Mouse (Mus musculus) limb, embryonic 14.5 days (tissue): ENCODE data around the gene Pdlim5. TPM values are rescaled to one million over a fixed set of nuclear protein-coding genes. Genes with fewer than 3 reads are reported as not detected.
A peak's percentile ranks its signal among the peaks of the same experiment; 100 is the strongest.

Source experiments
- ATAC-seq: fragments of 200-750 bp; cut with Nextera tagmentation; 2 replicates; pipeline ENCODE4 v1.8.0; 2017; ENCODE audit warnings: low read depth, moderate number of reproducible peaks, moderate TSS enrichment; ENCODE audit not compliant: low FRiP score
- DNase-seq: peaks from one replicate; pipeline ENCODE4 v3.0.0-alpha.2; 2015; ENCODE audit warnings: low spot score
- H3K27ac ChIP-seq: fragments of 300-500 bp; sonication (generic); replicated peaks from 2 replicates; pipeline ENCODE4 v1.5.1; 2014; ENCODE audit warnings: low read depth, mild to moderate bottlenecking, low read length, moderate library complexity, mixed read lengths
- H3K27me3 ChIP-seq: fragments of 300-500 bp; sonication (generic); 2 replicates; pipeline ENCODE4 v1.6.1; 2014; ENCODE audit warnings: low read length, mixed read lengths; ENCODE audit not compliant: control insufficient read depth, insufficient read depth
- H3K36me3 ChIP-seq: fragments of 300-500 bp; sonication (generic); 2 replicates; pipeline ENCODE4 v1.6.1; 2014; ENCODE audit warnings: mild to moderate bottlenecking, low read length, moderate library complexity, mixed read lengths; ENCODE audit not compliant: control insufficient read depth, insufficient read depth
- H3K4me1 ChIP-seq: fragments of 300-500 bp; sonication (generic); 2 replicates; pipeline ENCODE4 v1.6.1; 2014; ENCODE audit warnings: antibody characterized with exemption, low read length, mixed read lengths; ENCODE audit not compliant: control insufficient read depth, insufficient read depth
- H3K4me2 ChIP-seq: fragments of 300-500 bp; sonication (generic); replicated peaks from 2 replicates; pipeline ENCODE4 v1.6.1; 2014; ENCODE audit warnings: low read depth, mild to moderate bottlenecking, low read length, moderate library complexity; ENCODE audit not compliant: severe bottlenecking
- H3K4me3 ChIP-seq: fragments of 300-500 bp; sonication (generic); replicated peaks from 2 replicates; pipeline ENCODE4 v1.5.1; 2014; ENCODE audit warnings: low read length
- H3K9ac ChIP-seq: fragments of 300-500 bp; sonication (generic); 2 replicates; pipeline ENCODE4 v1.6.1; 2014; ENCODE audit warnings: mild to moderate bottlenecking, low read depth, low read length, moderate library complexity; ENCODE audit not compliant: severe bottlenecking
- H3K9me3 ChIP-seq: fragments of 300-500 bp; sonication (generic); 2 replicates; pipeline ENCODE4 v1.6.1; 2016; ENCODE audit warnings: low read length; ENCODE audit not compliant: control insufficient read depth
- POLR2A ChIP-seq: fragments of 200-500 bp; IDR thresholded peaks from 2 replicates; pipeline ENCODE4 v1.8.0; 2012; ENCODE audit warnings: inconsistent platforms, mild to moderate bottlenecking, moderate library complexity, borderline replicate concordance; ENCODE audit not compliant: insufficient read depth, insufficient read length; ENCODE audit errors: extremely low read depth
- WGBS: fragments of 180-500 bp; shearing (Covaris S2); extraction: QIAGEN DNeasy Blood & Tissue Kit; methylation state at CpG from one replicate; pipeline ENCODE4 v1.1.7; 2014; 5-methylcytosine and 5-hydroxymethylcytosine counted together
- polyA plus RNA-seq, 2 experiments: library from polyadenylated mRNA; depleted of rRNA in 1 of 2; stranded (reverse) in 1 of 2; unstranded in 1 of 2; fragments of >200 nt; fragmentation: Nextera tagmentation in 1 of 2; extraction: Ambion mirVana in 1 of 2; gene quantifications; 2 replicates each; pipeline versions ENCODE4 v1.2.1 to v1.2.3; 2012 to 2014

The Pdlim5 gene
- polyA plus RNA-seq, 2 experiments, result 37.9 TPM

- Histone ChIP-seq H3K4me3 (no peak overlapping the region), H3K9me3 (no peaks in the 10 kb centered on the region), H3K4me1 (peaks cover 14% of the 10 kb centered on the region), H3K4me2 (no peak overlapping the region), H3K27me3 (0 out of 2 replicates have a peak, but pooled peaks cover 4% of the 10 kb centered on the region), H3K36me3 (no peaks in the 10 kb centered on the region), H3K27ac (no peak overlapping the region), H3K9ac (no peak overlapping the region)
- TF ChIP-seq POLR2A, result no peak
- DNase-seq, result peak; percentile 47
- peak; percentile 58; the same call in 1 of the 2 replicates for ATAC-seq
- WGBS, result 52% methylated on average over 16 of the region's 16 CpGs
Observed at GRCm38 (mm10) chr3:142233606-142234465, 161.7 kb downstream of the Pdlim5 start.

GRCm38 (mm10) chr3:142228665-142229064 is 166.8 kb downstream of the Pdlim5 start:
- Histone ChIP-seq H3K4me3 (no peak overlapping the region), H3K27ac (0 out of 2 replicates have a peak overlapping the region, but pooled peaks have one; percentile 33), H3K4me1 (peaks cover 25% of the 10 kb centered on the region), H3K27me3 (peaks cover 4% of the 10 kb centered on the region; the same call in 1 of the 2 replicates), H3K9ac (no peak overlapping the region), H3K9me3 (no peaks in the 10 kb centered on the region), H3K4me2 (no peak overlapping the region), H3K36me3 (no peaks in the 10 kb centered on the region)
- no peak for TF ChIP-seq POLR2A
- peak; percentile 75 for DNase-seq
- ATAC-seq, result peak; percentile 76
- WGBS, result 58% methylated on average over 7 of the region's 7 CpGs

- DNase-seq, result no peak
Observed at GRCm38 (mm10) chr3:142222471-142223103, 172.9 kb downstream of the Pdlim5 start.

GRCm38 (mm10) chr3:142219910-142220309 is 175.6 kb downstream of the Pdlim5 start:
- peaks cover 9% of the 10 kb centered on the region; the same call in 1 of the 2 replicates for H3K27me3 ChIP-seq
- no peak overlapping the region for H3K4me3 ChIP-seq
- no peak overlapping the region for H3K27ac ChIP-seq
- H3K9me3 ChIP-seq, result no peaks in the 10 kb centered on the region
- WGBS, result 37% methylated on average over 9 of the region's 9 CpGs
- H3K4me1 ChIP-seq, result peaks cover 17% of the 10 kb centered on the region
- no peak overlapping the region for H3K4me2 ChIP-seq
- H3K36me3 ChIP-seq, result no peaks in the 10 kb centered on the region
- peak; percentile 56 for DNase-seq
- no peak for TF ChIP-seq POLR2A
- ATAC-seq, result no peak
- H3K9ac ChIP-seq, result no peak overlapping the region

More at GRCm38 (mm10) chr3:142222471-142223103, 172.9 kb downstream of the Pdlim5 start:
- H3K4me1 ChIP-seq, result peaks cover 20% of the 10 kb centered on the region
- peaks cover 4% of the 10 kb centered on the region; the same call in 1 of the 2 replicates for H3K27me3 ChIP-seq
- H3K4me3 ChIP-seq, result no peak overlapping the region
- peak overlapping the region; percentile 40; the same call in 1 of the 2 replicates for H3K27ac ChIP-seq
- H3K4me2 ChIP-seq, result no peak overlapping the region
- no peak for TF ChIP-seq POLR2A
- no peaks in the 10 kb centered on the region for H3K9me3 ChIP-seq
- peak; percentile 45; the same call in 1 of the 2 replicates for ATAC-seq
- H3K9ac ChIP-seq, result no peak overlapping the region
- H3K36me3 ChIP-seq, result no peaks in the 10 kb centered on the region
- 37% methylated on average over 7 of the region's 7 CpGs for whole genome bisulfite sequencing

- Histone ChIP-seq H3K9me3 (no peaks in the 10 kb centered on the region), H3K27me3 (0 out of 2 replicates have a peak, but pooled peaks cover 8% of the 10 kb centered on the region), H3K36me3 (no peaks in the 10 kb centered on the region), H3K4me1 (peaks cover 24% of the 10 kb centered on the region), H3K9ac (no peak overlapping the region), H3K27ac (no peak overlapping the region), H3K4me3 (no peak overlapping the region), H3K4me2 (no peak overlapping the region)
- no peak for TF ChIP-seq POLR2A
- DNase-seq (peak; percentile 16), ATAC-seq (no peak)
- 23% methylated on average over 2 of the region's 2 CpGs for WGBS
Observed at GRCm38 (mm10) chr3:142212821-142213220, 182.7 kb downstream of the Pdlim5 start.
